Mouse (Mus musculus): ENCODE results near the gene Sox14.

Sox14 gene

GRCm38 (mm10) chr9:99848327-99848726 lies 27.6 kb downstream of the Sox14 start:
- no peak for DNase-seq (ENCODE audit: low read depth)

GRCm38 (mm10) chr9:99846820-99847219 lies 29.1 kb downstream of the Sox14 start:
- peak; percentile 47 for DNase-seq (ENCODE audit: low read depth)

GRCm38 (mm10) chr9:99839367-99839766 lies 36.6 kb downstream of the Sox14 start:
- no peak for DNase-seq (ENCODE audit: low read depth)

GRCm38 (mm10) chr9:99838877-99839276 lies 37.1 kb downstream of the Sox14 start:
- DNase-seq (ENCODE audit: low read depth): no peak

- no peak for DNase-seq (ENCODE audit: low read depth)
These were observed 39.3 kb downstream of the Sox14 start for GRCm38 (mm10) chr9:99836707-99837106.

- DNase-seq (ENCODE audit: low read depth): no peak
These were observed 40.1 kb downstream of the Sox14 start for GRCm38 (mm10) chr9:99835624-99836430.
